Mouse (Mus musculus): ENCODE data around the gene Epn1.

DNA sequence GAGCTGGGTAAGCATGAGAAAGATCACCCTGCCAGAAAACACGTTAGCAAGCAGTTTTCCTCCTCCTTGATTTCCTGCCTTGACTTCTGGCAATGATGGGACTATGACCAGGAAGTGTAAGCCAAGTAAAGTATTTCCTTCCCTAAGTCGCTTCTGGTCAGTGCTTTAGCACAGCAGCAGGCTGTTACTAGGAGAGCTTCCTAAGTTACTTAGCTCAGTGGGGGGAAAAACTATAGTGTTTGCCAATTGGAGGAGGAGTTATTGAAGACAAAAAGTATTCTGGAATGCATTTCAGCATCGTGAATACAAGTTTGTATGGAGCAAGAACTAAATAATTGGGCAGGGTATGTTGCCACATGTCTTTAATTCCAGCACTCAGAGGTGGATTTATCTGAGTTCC, 32.7 kb downstream of the Epn1 start:
- TF ChIP-seq CTCF (IDR thresholded peaks at IDR 0.05; ENCODE audit: control insufficient read depth, insufficient read depth, low read length) (no peak), POLR2A (IDR thresholded peaks at IDR 0.05; ENCODE audit: borderline replicate concordance, control insufficient read depth, low read depth, low read length) (no peak)
